Mouse (Mus musculus) liver, embryonic 14.5 days (tissue): ENCODE results near the gene Rabgap1l.

Experiments used
- CTCF ChIP-seq: IDR thresholded peaks from 2 replicates; pipeline ENCODE4 v1.5.1; 2016; ENCODE audit warnings: antibody characterized with exemption, low read depth, control low read depth
- EP300 ChIP-seq: IDR thresholded peaks from 2 replicates; pipeline ENCODE4 v1.6.1; 2016; ENCODE audit warnings: antibody characterized with exemption, low read depth

DNA sequence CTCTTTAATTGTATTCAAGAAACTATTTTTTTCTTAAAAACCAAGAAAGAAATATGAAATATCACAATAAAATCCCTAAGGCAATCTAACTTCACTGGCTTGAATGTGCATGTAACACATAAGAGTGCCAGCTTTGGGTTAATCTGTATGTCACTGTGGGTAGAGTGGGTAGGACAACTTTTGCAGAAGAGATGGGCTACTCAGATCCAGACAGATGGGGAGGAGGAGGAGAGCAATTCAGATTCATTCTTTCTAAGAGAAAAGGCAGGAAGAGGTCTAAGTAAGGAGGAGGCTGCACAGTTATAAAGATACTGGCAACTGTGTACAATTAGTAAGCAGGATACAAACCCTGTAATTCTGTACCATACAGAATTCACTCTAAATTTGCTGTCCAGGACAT lies 327.8 kb downstream of the Rabgap1l start:
- TF ChIP-seq EP300 (no peak), CTCF (no peak)
